Mouse (Mus musculus): Measurements from ENCODE around the gene Ly6c2.

DNA sequence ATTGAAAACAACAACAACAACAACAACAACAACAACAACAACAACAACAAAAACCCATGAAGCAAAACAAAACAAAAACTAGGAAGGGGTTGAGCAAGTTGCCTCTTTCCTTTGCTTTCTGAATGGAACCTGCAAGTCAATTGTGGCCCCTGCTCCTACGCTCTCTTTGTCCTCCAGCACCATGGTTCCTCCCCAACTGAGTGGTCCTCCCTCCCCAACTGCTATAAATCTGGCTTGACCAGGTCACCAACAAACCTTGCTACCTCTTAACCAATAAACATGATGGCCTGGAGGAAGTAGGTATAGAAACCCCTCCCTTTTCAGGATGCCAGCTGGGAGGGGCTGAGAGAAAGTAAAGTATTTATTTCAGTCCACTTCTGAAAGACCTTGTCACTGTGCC, 43.2 kb upstream of the Ly6c2 start, which contains the start of gene Ly6g:
- TF ChIP-seq CTCF (IDR thresholded peaks at IDR 0.05; ENCODE audit: extremely low read depth, insufficient read depth, insufficient read length, insufficient replicate concordance): no peak
- TF ChIP-seq POLR2A (IDR thresholded peaks at IDR 0.05; ENCODE audit: low read depth, low read length): no peak

Data from spleen, adult 2 months (tissue).